Mouse (Mus musculus): ENCODE data around the gene Gm5244.

The Gm5244 gene

GRCm38 (mm10) chr19:12846382-12846781 is at the start of gene Gm5244:
Gene Gm5244, plus strand, starts transcription at chr19:12846682.
- in situ Hi-C loops (cut with MboI, MseI), result no loop called here

DNA sequence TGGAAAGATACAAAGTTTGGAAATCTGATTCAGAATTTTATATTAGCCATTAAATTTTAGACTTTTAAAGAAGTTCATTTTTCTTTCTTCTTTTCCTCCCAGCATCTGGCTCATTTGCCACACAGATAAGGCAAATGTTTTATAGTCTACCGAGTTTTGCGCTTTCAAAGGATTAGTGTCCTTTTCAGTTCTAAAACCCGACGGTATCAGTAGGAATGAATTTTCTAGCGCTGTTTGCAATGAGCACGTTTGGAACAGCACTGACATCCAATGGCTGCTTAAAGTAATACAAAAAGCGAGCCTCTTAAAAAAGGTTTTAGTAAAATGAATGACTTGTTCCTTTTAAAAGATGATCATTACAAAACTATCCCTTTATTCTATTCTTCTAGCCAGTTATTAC is 49.4 kb upstream of the Gm5244 start:
- in situ Hi-C loops (cut with MboI, MseI), result no loop called here

- in situ Hi-C loops (cut with MboI, MseI), result no loop called here
Observed at GRCm38 (mm10) chr19:12798404-12798803, 48.1 kb upstream of the Gm5244 start.

DNA sequence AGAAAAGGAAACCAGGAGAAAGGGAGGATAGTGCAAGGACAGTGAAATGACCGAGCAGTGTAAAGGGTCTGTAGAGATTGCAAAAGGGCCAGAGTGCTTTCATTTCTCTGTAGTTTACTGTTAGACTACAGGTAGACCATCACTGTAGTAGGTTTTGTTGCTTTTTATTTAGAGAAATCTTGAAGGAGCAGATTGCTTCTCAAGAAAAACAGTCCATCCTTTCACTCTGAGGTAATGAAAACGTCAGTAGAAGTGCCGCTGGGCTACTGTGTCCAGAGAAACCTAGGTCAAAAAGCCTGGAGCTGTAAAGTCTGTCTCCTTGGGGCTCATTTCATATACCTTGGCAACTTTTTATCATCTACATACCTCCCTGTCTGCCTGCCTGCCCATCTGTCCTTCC is 47.4 kb upstream of the Gm5244 start:
- in situ Hi-C loops (cut with MboI, MseI), result no loop called here

GRCm38 (mm10) chr19:12800621-12801020 is 45.9 kb upstream of the Gm5244 start:
- in situ Hi-C loops (cut with MboI, MseI), result loop anchor here (25.0 kb wide), 2 partner anchors 213 to 788 kb away; partner anchors contain the start of gene Gm4952

GRCm38 (mm10) chr19:12801046-12801445 is 45.4 kb upstream of the Gm5244 start:
- in situ Hi-C loops (cut with MboI, MseI), result loop anchor here (25.0 kb wide), 2 partner anchors 214 to 789 kb away; partner anchors contain the start of gene Gm4952

DNA sequence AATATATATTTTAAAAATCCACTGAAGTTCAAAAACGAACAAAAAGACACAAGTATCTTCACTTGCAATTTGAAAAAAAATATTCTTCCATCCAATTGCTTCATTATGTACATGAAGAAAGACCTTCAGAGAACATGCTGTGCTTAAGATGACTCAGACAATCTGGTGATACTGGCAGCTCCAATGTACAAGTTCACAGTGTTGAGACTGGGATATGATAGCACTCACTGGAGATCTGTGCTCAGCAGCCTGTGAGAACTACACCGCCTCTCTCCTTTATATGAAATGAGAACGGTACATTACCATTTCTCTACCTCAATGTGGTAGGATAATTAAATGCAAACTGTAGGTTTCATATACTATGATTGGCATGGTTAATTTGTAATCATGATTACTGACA is 43.7 kb upstream of the Gm5244 start:
- in situ Hi-C loops (cut with MboI, MseI), result loop anchor here (25.0 kb wide), 2 partner anchors 216 to 791 kb away; partner anchors contain the start of gene Gm4952

- in situ Hi-C loops (cut with MboI, MseI), result loop anchor here (25.0 kb wide), 2 partner anchors 217 to 792 kb away; partner anchors contain the start of gene Gm4952
Observed at GRCm38 (mm10) chr19:12804237-12804636, 42.2 kb upstream of the Gm5244 start.

DNA sequence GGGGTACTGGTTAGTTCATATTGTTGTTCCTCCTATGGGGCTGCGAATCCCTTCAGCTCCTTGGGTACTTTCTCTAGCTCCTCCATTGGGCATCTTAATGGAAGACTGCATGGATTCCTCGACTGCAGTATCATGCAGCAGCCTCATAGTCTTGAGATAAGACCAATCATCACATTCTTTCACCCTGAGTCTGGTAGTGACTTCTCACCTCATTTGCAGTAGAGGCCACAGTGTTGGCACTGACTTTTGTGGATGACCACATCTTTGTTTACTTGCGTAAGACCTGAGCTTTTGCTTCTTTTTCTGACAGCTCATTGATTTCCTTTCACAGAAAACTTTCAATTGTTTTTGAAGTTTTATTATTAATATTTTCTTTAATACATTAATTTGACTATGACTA is 40.8 kb upstream of the Gm5244 start:
- in situ Hi-C loops (cut with MboI, MseI), result loop anchor here (25.0 kb wide), 2 partner anchors 218 to 793 kb away; partner anchors contain the start of gene Gm4952

DNA sequence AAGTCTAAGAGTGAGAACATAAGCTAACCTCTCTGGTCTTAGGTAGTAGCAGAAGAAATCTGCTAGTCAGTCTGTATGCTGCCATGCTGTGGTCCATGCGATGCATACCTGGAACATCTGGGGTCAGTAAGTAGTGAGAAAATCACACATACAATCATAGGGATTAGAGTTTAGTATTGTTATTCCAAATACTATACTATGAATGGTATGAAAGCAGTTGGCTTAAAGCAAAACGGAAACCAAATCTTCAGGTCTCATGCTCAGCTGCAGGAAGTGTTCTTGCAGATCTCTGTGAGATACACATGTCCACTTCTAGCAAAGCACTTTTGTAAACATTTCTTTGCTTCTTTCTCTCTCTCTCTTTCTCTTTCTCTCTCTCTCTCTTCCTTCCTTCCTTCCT is 40.3 kb upstream of the Gm5244 start:
- in situ Hi-C loops (cut with MboI, MseI), result loop anchor here (25.0 kb wide), 2 partner anchors 219 to 794 kb away; partner anchors contain the start of gene Gm4952

- in situ Hi-C loops (cut with MboI, MseI), result loop anchor here (10.0 to 25.0 kb wide), 3 partner anchors 226 to 801 kb away; partner anchors contain the start of genes Gm4952 and Mpeg1
Observed at GRCm38 (mm10) chr19:12812644-12813364, 33.7 kb upstream of the Gm5244 start.

GRCm38 (mm10) chr19:12813883-12814282 is 32.6 kb upstream of the Gm5244 start:
- in situ Hi-C loops (cut with MboI, MseI), result loop anchor here (10.0 to 25.0 kb wide), 3 partner anchors 227 to 802 kb away; partner anchors contain the start of genes Gm4952 and Mpeg1

- in situ Hi-C loops (cut with MboI, MseI), result loop anchor here (10.0 to 25.0 kb wide), 3 partner anchors 231 to 806 kb away; partner anchors contain the start of genes Gm4952 and Mpeg1
Observed at GRCm38 (mm10) chr19:12818507-12818906, 28.0 kb upstream of the Gm5244 start.

- in situ Hi-C loops (cut with MboI, MseI), result loop anchor here (5.0 to 25.0 kb wide), 3 partner anchors 58 to 808 kb away; partner anchors contain the start of gene Gm4952
Observed at GRCm38 (mm10) chr19:12820383-12820782, 26.1 kb upstream of the Gm5244 start.

- in situ Hi-C loops (cut with MboI, MseI), result loop anchor here (5.0 to 25.0 kb wide), 3 partner anchors 62 to 812 kb away; partner anchors contain the start of gene Gm4952
Observed at GRCm38 (mm10) chr19:12824549-12824948, 21.9 kb upstream of the Gm5244 start.

GRCm38 (mm10) chr19:12830823-12831430 is 15.6 kb upstream of the Gm5244 start:
- in situ Hi-C loops (cut with MboI, MseI), result no loop called here

DNA sequence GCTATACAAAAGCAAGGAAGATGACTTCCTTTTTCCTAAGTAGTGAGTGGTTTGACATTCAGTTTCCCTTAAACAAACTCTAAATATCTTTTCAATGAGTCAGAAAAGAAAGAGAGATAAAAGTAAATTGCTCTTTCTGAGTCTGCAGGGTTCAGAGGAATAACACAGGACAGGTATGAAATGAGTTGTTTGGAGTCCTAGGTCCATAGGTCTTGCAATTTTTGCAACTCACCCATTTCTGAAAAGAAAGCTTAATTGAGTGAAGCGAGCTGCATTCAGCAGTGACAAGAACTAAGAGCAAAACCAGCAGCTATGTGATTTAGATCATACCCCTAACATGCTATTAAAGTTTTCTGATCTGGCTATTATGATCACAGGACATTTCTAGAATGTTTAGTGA is 14.9 kb upstream of the Gm5244 start:
- in situ Hi-C loops (cut with MboI, MseI), result no loop called here

- in situ Hi-C loops (cut with MboI, MseI), result no loop called here
Observed at GRCm38 (mm10) chr19:12833625-12834024, 12.9 kb upstream of the Gm5244 start.

DNA sequence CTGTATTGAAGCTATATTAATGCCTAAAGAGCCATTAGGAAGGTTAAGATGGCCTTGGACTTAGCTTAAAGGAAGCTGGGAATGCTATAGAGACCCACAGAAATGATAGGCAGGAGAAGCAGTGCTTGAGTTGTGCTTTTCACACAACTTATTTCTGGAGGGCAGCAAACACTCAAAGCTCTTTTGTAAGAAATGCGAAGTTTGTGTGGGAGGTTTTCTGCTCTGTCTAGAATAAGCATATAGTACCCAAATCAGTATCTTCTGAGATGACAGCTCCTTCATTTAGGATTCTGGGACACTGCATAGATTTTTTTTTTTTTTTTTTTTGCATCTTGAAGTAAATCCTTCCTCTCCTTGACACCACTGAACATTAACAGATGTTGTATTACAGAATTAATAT is 8.0 kb upstream of the Gm5244 start:
- in situ Hi-C loops (cut with MboI, MseI), result no loop called here

DNA sequence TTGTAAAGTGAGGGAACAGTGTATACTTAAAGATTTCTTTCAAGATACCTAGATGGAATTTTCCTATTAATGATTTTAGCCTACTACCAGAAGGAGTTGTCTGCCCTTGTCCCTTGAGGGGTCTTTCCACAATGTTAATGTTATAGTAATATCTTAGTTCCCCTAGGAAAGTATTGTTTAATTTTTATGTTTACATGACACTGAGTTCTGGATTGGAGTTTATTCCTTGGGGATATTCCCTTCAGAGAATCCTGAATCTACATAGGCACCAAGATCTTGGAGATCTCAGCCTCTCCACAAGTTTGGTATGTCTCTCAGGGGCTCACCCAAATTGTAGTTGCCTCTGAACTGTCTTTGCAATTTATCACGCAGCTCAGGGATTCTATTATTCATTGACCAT is 10.5 kb downstream of the Gm5244 start, which contains the start of gene Olfr1444:
Olfr1444 (plus strand) TSS at position 301 of the 400 bp plus-strand sequence.
- in situ Hi-C loops (cut with MboI, MseI), result no loop called here

DNA sequence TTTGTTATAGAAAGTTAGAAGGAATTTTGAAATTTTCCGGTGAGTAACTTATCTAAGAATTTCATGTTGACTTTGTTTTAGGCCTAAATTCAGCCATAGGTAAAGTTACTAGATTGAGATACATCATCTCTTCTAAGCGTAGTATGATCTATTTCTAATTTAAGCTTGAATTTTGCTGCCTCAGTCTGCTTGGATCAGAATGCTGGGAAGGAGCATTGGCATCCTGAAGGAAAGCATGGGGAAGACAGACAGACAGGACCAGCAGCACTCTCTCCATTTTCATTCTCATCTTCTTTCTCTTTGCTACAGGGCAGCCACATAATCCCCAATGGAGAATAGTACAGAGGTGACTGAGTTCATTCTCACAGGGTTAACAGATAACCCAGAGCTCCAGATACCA is 37.1 kb downstream of the Gm5244 start, which contains the start of gene Olfr1445:
Olfr1445 (plus strand) TSS at position 301 of the 400 bp plus-strand sequence.
- in situ Hi-C loops (cut with MboI, MseI), result no loop called here

- in situ Hi-C loops (cut with MboI, MseI), result no loop called here
Observed at GRCm38 (mm10) chr19:12893424-12893823, 46.9 kb downstream of the Gm5244 start, which contains the start of gene Olfr1446. Gene Olfr1446, minus strand, starts transcription at chr19:12893524.
